Mouse (Mus musculus) limb, embryonic 10.5 days (tissue): ENCODE measurements around the gene Gmds. TPM values are rescaled to one million over a fixed set of nuclear protein-coding genes. Genes with fewer than 3 reads are reported as not detected.

Source experiments
- DNase-seq: peaks from one replicate; pipeline ENCODE4 v3.0.0-alpha.2; 2017; ENCODE audit warnings: low spot score
- H3K27ac ChIP-seq: fragments of 300-500 bp; sonication (generic); 2 replicates; pipeline ENCODE4 v1.5.1; 2016; ENCODE audit warnings: mild to moderate bottlenecking
- H3K27me3 ChIP-seq: fragments of 300-500 bp; sonication (generic); 2 replicates; pipeline ENCODE4 v1.6.1; 2016; ENCODE audit warnings: low read depth, mild to moderate bottlenecking; ENCODE audit not compliant: poor library complexity, severe bottlenecking
- H3K36me3 ChIP-seq: fragments of 300-500 bp; sonication (generic); 2 replicates; pipeline ENCODE4 v1.6.1; 2016; ENCODE audit warnings: mild to moderate bottlenecking, moderate library complexity
- H3K4me1 ChIP-seq: fragments of 300-500 bp; sonication (generic); 2 replicates; pipeline ENCODE4 v1.6.1; 2016
- H3K4me3 ChIP-seq: fragments of 300-500 bp; sonication (generic); 2 replicates; pipeline ENCODE4 v1.5.1; 2016; ENCODE audit warnings: mild to moderate bottlenecking, moderate library complexity
- H3K9me3 ChIP-seq: fragments of 300-500 bp; sonication (generic); replicated peaks from 2 replicates; pipeline ENCODE4 v1.6.1; 2016; ENCODE audit warnings: mild to moderate bottlenecking
- WGBS: fragments of 180-500 bp; shearing (Covaris S2); methylation state at CpG from one replicate; pipeline ENCODE4 v1.1.7; 2016; 5-methylcytosine and 5-hydroxymethylcytosine counted together
- polyA plus RNA-seq: library from polyadenylated mRNA; unstranded; fragments of >200 nt; fragmentation: Nextera tagmentation; extraction: Ambion mirVana; gene quantifications from 2 replicates; pipeline ENCODE4 v1.2.1, GENCODE M21; 2016

Gene Gmds
- polyA plus RNA-seq, 1 experiment from 2014 or later = 22.9 TPM

DNA sequence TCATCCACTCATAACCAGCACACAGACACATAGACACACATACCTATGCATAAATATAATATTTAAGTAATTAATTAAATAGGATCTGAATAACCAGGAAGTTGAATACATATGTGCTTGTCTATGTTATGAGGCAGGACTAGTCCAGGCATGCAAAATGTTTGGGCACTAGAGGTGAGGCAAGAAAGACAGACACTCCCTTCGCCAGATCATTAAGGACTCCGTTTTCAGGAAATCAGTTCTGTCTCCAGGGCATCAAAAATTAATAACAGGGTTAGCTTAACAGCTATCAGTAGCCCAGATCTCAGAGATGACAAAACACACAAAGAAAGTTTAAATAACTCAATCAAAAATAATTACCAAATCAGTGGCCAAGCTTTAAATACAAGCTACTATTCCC is 27.1 kb downstream of the Gmds start:
- Histone ChIP-seq H3K27me3 (no peaks in the 10 kb centered on the region), H3K36me3 (no peaks in the 10 kb centered on the region), H3K4me3 (no peak overlapping the region), H3K9me3 (no peaks in the 10 kb centered on the region), H3K27ac (no peak overlapping the region), H3K4me1 (peaks cover 20% of the 10 kb centered on the region)
- WGBS = 95% methylated on average over 2 of the region's 2 CpGs
- no peak for DNase-seq

DNA sequence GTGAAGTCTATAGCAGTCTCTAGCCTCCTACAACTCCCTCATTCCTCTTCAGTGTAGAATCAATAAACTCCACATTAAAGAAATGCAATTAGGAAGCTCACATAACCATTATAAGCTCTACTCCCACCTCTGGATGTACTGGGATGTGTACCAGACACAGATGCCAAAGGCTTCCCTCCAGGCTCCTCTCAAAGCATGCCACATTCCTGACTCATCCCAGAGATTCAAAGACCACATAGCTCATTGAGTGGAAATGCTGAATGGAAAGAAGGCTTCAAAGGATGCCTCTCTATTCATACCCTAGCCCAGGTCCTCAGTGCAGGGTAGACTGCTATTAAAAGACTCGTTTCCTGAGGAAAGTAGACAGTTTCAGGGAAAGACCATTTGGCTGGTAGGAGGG is 40.1 kb downstream of the Gmds start:
- 13% methylated on average over 1 of the region's 1 CpGs for WGBS
- H3K27ac ChIP-seq = no peak overlapping the region
- H3K36me3 ChIP-seq = no peaks in the 10 kb centered on the region
- no peaks in the 10 kb centered on the region for H3K9me3 ChIP-seq
- H3K4me1 ChIP-seq = peaks cover 9% of the 10 kb centered on the region
- H3K4me3 ChIP-seq = no peak overlapping the region
- peaks cover 8% of the 10 kb centered on the region; the same call in 1 of the 2 replicates for H3K27me3 ChIP-seq
- DNase-seq = no peak

DNA sequence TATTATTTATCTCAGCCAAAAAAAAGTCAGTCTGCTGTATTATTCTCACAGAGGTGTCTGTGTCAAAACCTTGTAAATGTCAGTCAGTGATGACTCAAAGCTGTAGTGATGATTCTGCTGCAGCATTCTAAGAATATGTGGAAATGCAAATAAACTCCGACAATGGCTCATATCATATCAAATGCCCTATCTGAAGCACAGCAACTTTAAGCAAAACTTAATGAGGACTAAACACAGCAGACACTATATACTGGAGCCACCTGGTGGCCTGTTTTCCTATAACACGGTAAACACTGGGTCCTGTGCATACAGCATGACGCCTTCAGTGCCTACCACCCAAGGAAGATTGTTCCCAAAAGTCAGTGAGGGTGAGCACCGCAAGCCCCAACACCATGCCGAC is 41.1 kb downstream of the Gmds start:
- 55% methylated on average over 5 of the region's 5 CpGs for WGBS
- Histone ChIP-seq H3K27me3 (peaks cover 8% of the 10 kb centered on the region; the same call in 1 of the 2 replicates), H3K36me3 (no peaks in the 10 kb centered on the region), H3K9me3 (no peaks in the 10 kb centered on the region), H3K4me3 (no peak overlapping the region), H3K27ac (no peak overlapping the region), H3K4me1 (peaks cover 9% of the 10 kb centered on the region)
- no peak for DNase-seq

DNA sequence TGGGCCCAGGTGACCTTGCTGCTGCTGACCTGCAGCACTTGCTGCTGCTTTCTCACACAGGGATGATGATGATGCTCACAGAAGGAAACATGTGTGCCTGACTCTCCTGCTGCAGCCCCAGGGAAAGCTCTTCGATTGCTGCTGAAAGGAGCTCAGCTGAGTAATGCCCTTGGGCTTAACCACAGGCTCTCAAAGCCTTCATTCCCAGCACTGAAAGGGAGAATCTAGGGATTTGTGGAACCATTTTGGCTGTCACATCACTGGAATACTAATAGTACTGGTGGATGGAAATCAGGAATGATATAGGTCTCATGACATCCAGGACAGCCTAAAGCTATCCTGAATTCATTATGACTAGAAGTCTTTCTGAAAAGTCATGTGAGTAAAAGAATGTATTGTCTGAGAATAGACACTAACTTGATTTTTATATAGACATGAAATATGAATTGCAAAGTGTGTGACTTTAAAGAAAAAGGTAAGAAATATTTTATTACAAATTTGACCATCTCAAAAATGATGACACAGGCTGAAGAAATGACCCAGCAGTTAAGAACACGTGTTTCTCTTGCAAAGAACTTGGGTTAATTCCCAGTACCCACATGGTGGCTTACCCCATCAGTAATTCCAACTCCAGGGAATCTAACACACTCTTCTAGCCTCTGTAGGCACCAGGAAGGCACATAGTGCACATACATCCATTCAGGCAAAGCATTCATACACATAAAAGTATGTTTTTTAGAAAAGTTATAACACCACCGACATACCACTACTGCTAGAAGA is 43.9 kb downstream of the Gmds start:
- H3K4me3 ChIP-seq = no peak overlapping the region
- no peak for DNase-seq
- WGBS = 79% methylated on average over 3 of the region's 3 CpGs
- no peaks in the 10 kb centered on the region for H3K36me3 ChIP-seq
- peaks cover 9% of the 10 kb centered on the region for H3K4me1 ChIP-seq
- no peaks in the 10 kb centered on the region for H3K9me3 ChIP-seq
- no peak overlapping the region for H3K27ac ChIP-seq
- peaks cover 8% of the 10 kb centered on the region; the same call in 1 of the 2 replicates for H3K27me3 ChIP-seq

DNA sequence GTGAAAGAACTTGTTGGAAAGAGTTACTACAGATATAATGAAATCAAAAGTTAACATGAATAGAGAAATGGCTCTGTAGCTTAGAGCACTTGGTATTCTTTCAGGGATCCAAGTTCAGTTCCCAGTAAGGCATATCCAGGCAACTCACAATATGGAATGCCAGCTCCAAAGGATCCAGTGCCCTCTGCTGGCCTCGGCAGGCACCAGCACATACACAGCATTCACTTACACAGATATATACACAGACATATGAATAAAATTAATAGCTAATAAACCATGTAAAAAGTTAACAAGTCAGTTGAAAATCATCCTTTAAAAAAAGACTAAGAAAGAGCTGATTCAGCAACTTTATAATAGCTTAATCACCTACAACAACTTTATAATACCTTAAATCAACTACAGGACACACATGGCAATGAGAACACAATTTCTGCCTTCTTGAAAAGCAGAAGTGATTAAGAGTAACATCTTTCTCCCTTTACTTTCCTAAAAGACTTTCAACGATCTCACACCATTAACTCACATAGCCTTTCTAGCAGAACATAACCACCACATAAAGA is 65.5 kb downstream of the Gmds start:
- no peak for DNase-seq
- Histone ChIP-seq H3K36me3 (no peaks in the 10 kb centered on the region), H3K4me1 (peaks cover 4% of the 10 kb centered on the region; the same call in 1 of the 2 replicates), H3K4me3 (no peak overlapping the region), H3K27ac (no peak overlapping the region), H3K27me3 (no peaks in the 10 kb centered on the region), H3K9me3 (no peaks in the 10 kb centered on the region)
- 82% methylated on average over 2 of the region's 2 CpGs for WGBS

DNA sequence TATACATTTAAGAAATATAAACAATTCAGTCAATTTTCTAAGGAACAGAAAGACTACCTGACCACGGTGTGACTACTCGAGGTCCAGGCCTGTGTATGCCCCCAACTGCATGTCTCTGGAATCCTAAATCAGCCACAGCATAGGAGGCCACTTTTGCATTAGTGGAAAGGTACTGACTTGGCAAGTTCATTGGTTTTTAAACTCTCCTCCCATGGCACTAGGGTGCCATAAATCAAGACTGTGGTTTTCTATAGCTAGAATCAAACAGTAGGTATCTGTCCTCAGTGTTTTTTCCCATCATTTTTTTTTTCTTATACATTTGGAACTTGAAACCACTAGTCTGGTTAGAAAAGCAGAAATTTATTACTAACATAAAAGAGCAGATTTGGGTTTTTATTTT is 68.8 kb downstream of the Gmds start:
- H3K36me3 ChIP-seq = no peaks in the 10 kb centered on the region
- DNase-seq = no peak
- H3K27me3 ChIP-seq = no peaks in the 10 kb centered on the region
- no peaks in the 10 kb centered on the region for H3K9me3 ChIP-seq
- H3K4me3 ChIP-seq = no peak overlapping the region
- H3K27ac ChIP-seq = no peak overlapping the region
- 87% methylated on average over 2 of the region's 2 CpGs for WGBS
- peaks cover 4% of the 10 kb centered on the region; the same call in 1 of the 2 replicates for H3K4me1 ChIP-seq

DNA sequence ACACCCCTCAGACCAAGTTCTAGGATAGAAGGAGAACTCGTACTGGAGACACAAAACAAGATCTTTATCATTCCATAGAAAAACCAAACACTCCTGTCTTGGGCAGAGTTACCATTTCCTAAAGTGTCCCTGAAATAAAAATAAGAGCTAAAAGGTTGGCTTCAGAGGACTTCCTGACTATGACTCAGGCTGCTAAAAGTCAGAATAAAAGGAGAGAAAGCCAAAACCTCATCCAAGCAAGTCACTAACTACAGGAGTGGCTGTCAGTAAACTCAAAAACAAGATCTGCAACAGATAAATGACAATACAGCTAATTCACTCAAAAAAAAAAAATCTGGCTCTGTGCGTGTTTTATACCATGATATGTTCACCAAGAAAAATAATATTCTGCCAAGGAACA is 69.3 kb downstream of the Gmds start:
- H3K4me1 ChIP-seq = peaks cover 4% of the 10 kb centered on the region; the same call in 1 of the 2 replicates
- 90% methylated on average over 2 of the region's 2 CpGs for WGBS
- no peaks in the 10 kb centered on the region for H3K36me3 ChIP-seq
- H3K27me3 ChIP-seq = no peaks in the 10 kb centered on the region
- H3K9me3 ChIP-seq = no peaks in the 10 kb centered on the region
- no peak for DNase-seq
- H3K27ac ChIP-seq = no peak overlapping the region
- no peak overlapping the region for H3K4me3 ChIP-seq

DNA sequence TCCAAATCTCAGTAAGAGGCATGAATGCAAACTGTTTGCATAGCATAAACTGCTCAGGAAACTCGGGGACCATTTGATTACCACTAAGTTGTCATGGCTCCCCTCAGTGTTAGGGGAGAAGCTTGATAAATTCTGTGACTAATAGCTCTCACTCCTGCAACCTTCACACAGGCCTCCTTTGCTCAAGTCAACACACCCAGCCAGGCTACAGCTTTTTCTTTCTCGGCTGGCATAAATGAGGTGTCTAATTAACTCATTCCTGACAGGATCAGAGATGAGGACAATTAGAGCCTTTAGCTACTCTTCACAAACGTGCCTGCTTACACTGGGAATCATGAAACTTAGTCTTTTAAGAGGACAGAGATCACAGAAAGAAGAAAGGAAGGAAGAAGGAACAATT is 70.3 kb downstream of the Gmds start:
- Histone ChIP-seq H3K4me1 (peaks cover 4% of the 10 kb centered on the region; the same call in 1 of the 2 replicates), H3K27me3 (no peaks in the 10 kb centered on the region), H3K4me3 (no peak overlapping the region), H3K27ac (no peak overlapping the region), H3K9me3 (no peaks in the 10 kb centered on the region), H3K36me3 (no peaks in the 10 kb centered on the region)
- 13% methylated on average over 3 of the region's 3 CpGs for WGBS
- DNase-seq = no peak

DNA sequence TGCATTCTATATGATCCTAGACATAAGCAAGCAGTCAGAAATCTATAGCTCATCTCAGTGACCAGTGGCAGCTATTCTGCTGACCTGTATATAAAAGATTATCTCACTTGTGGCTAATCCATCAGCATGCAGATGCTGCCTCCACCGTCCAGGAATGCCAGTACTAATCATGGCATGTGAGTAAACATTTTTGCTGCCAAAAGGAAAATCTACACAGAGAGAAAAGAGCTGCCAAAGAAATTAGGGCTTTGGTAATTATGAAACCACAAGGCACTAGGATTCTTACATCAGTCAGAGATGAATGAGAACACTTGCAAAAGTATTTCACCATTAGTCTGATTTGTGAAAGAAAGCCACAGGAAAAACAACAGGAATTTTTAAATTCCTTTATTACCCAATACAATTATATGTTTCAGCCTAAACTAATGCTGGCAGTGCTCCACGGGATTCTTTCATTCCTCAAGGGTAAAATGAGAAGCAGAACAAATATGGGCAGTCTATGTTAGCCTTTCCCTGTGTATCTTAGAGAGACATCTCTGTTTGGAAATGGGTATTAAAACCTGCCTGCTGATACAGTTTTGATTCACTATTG is 71.3 kb downstream of the Gmds start:
- Histone ChIP-seq H3K27me3 (no peaks in the 10 kb centered on the region), H3K27ac (no peak overlapping the region), H3K9me3 (no peaks in the 10 kb centered on the region), H3K4me3 (no peak overlapping the region), H3K4me1 (peaks cover 4% of the 10 kb centered on the region; the same call in 1 of the 2 replicates), H3K36me3 (no peaks in the 10 kb centered on the region)
- WGBS = 61% methylated on average over 2 of the region's 2 CpGs
- no peak for DNase-seq

DNA sequence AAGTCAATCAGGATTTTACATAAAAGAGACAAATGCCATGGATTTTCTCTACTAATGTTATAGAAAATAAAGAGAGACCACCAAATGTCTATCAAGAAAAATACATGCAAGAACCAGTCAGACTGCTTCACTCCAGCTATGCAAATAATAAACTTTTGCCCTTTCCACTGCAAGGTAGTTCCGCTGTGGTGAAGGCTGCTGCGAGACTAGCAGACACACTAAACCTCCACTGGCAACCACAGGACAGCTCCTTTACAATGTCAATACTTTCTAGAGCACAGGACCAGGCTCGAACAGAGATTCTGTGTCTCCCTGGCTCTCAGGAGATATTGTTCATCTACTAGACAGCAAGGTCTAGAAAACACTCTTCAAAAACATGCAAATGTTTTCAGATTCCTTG is 71.8 kb downstream of the Gmds start:
- 76% methylated on average over 3 of the region's 3 CpGs for WGBS
- no peaks in the 10 kb centered on the region for H3K36me3 ChIP-seq
- no peaks in the 10 kb centered on the region for H3K9me3 ChIP-seq
- no peak overlapping the region for H3K27ac ChIP-seq
- H3K27me3 ChIP-seq = no peaks in the 10 kb centered on the region
- H3K4me1 ChIP-seq = peaks cover 4% of the 10 kb centered on the region; the same call in 1 of the 2 replicates
- DNase-seq = no peak
- no peak overlapping the region for H3K4me3 ChIP-seq

DNA sequence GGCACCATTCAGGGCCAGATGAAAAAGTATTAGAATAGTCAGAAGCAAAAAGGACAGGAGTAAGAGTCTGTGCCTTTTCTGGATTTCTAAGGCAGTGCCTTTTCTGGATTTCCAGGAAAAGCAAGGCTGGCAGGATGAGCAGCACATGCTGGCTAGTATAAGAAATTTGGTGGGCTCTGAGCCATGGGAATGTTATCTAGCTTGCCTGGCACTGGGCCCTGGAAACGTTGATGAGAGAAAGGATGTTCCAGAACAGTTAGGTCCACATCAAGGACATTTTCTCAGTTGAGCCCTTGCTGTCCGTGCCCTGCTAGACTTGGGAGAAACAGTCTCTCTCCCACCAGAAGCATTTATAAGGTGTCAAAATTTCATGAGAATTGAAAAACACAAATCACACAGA is 82.4 kb downstream of the Gmds start:
- H3K36me3 ChIP-seq = no peaks in the 10 kb centered on the region
- DNase-seq = no peak
- H3K4me3 ChIP-seq = no peak overlapping the region
- H3K9me3 ChIP-seq = no peaks in the 10 kb centered on the region
- H3K4me1 ChIP-seq = peaks cover 4% of the 10 kb centered on the region
- 78% methylated on average over 2 of the region's 2 CpGs for WGBS
- H3K27me3 ChIP-seq = no peaks in the 10 kb centered on the region
- no peak overlapping the region for H3K27ac ChIP-seq

DNA sequence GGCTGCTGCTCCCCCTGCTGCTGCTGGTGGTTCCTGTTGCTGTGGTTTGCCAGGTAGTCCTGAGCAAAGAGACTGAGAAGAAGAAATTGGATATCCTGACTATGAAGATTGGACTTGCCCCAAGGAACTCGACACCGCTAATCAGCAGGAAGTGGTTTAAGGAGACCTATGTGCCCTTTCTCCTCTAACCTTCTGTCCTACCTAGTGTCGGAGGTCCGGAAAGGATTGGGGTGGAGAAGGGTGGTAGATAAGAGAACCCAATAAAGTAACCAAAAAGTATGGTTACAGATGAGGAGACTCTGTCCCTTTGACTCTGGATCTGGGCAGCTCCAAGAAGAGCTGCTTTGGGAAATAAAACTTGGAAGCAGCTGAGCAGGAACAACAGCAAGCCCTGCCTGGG is 86.3 kb downstream of the Gmds start:
- no peak for DNase-seq
- H3K27me3 ChIP-seq = no peaks in the 10 kb centered on the region
- H3K4me1 ChIP-seq = peaks cover 4% of the 10 kb centered on the region
- 51% methylated on average over 4 of the region's 4 CpGs for WGBS
- H3K4me3 ChIP-seq = no peak overlapping the region
- H3K36me3 ChIP-seq = no peaks in the 10 kb centered on the region
- no peak overlapping the region for H3K27ac ChIP-seq
- no peaks in the 10 kb centered on the region for H3K9me3 ChIP-seq

DNA sequence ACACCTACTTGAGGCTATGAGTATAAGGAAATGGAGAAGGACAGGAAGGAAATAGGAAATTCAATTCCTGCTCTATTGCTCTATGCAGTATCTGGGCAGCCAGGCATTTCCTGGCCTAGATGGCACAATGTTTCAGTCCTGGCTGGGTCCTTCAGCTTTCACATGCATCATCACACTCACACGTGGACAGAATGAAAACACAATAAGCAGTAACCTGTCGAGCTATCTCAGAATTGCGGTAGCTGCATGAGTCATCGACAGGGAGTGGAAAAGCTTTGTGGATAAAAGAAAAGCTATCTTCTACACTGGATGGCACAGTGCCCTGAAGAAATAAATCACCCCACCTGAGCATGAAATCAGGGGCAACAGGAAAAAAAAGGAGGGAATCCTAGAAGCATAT is 96.3 kb downstream of the Gmds start:
- Histone ChIP-seq H3K4me3 (no peak overlapping the region), H3K9me3 (no peaks in the 10 kb centered on the region), H3K27me3 (no peaks in the 10 kb centered on the region), H3K4me1 (0 out of 2 replicates have a peak, but pooled peaks cover 3% of the 10 kb centered on the region), H3K36me3 (no peaks in the 10 kb centered on the region), H3K27ac (no peak overlapping the region)
- WGBS = 78% methylated on average over 4 of the region's 4 CpGs
- no peak for DNase-seq
